Mouse (Mus musculus) embryonic facial prominence, embryonic 11.5 days (tissue): ENCODE results near the gene Utp11. TPM values are rescaled to one million over a fixed set of nuclear protein-coding genes. Genes with fewer than 3 reads are reported as not detected.

Experiments used
- ATAC-seq: fragments of 200-750 bp; cut with Nextera tagmentation; replicated peaks from 2 replicates; pipeline ENCODE4 v1.8.0; 2017; ENCODE audit warnings: low read depth; ENCODE audit not compliant: insufficient number of reproducible peaks, low FRiP score, low TSS enrichment
- DNase-seq: peaks from one replicate; pipeline ENCODE4 v3.0.0-alpha.2; 2015; ENCODE audit warnings: low spot score
- H3K27ac ChIP-seq: fragments of 300-500 bp; sonication (generic); replicated peaks from 2 replicates; pipeline ENCODE4 v1.5.1; 2014; ENCODE audit warnings: mild to moderate bottlenecking, low read depth, low read length, control low read depth
- H3K27me3 ChIP-seq: fragments of 300-500 bp; sonication (generic); 2 replicates; pipeline ENCODE4 v1.6.1; 2014; ENCODE audit warnings: mild to moderate bottlenecking, low read length, moderate library complexity, mixed read lengths; ENCODE audit not compliant: control insufficient read depth, insufficient read depth
- H3K36me3 ChIP-seq: fragments of 300-500 bp; sonication (generic); replicated peaks from 2 replicates; pipeline ENCODE4 v1.6.1; 2014; ENCODE audit warnings: low read depth, mild to moderate bottlenecking, low read length, moderate library complexity, mixed read lengths; ENCODE audit not compliant: control insufficient read depth, insufficient read depth
- H3K4me1 ChIP-seq: fragments of 300-500 bp; sonication (generic); 2 replicates; pipeline ENCODE4 v1.6.1; 2014; ENCODE audit warnings: low read length, mixed read lengths; ENCODE audit not compliant: control insufficient read depth, insufficient read depth
- H3K4me2 ChIP-seq: fragments of 300-500 bp; sonication (generic); 2 replicates; pipeline ENCODE4 v1.6.1; 2014; ENCODE audit warnings: low read depth, mild to moderate bottlenecking, control low read depth, low read length, moderate library complexity
- H3K4me3 ChIP-seq: fragments of 300-500 bp; sonication (generic); 2 replicates; pipeline ENCODE4 v1.5.1; 2014; ENCODE audit warnings: low read depth, low read length, control low read depth
- H3K9ac ChIP-seq: fragments of 300-500 bp; sonication (generic); replicated peaks from 2 replicates; pipeline ENCODE4 v1.6.1; 2014; ENCODE audit warnings: mild to moderate bottlenecking, control low read depth, low read length
- H3K9me3 ChIP-seq: fragments of 300-500 bp; sonication (generic); replicated peaks from 2 replicates; pipeline ENCODE4 v1.6.1; 2016; ENCODE audit warnings: mild to moderate bottlenecking, low read length, inconsistent platforms, mixed read lengths; ENCODE audit not compliant: control insufficient read depth
- WGBS: fragments of 180-500 bp; shearing (Covaris S2); extraction: QIAGEN DNeasy Blood & Tissue Kit; methylation state at CpG from one replicate; pipeline ENCODE4 v1.1.7; 2014; 5-methylcytosine and 5-hydroxymethylcytosine counted together
- polyA plus RNA-seq: library from polyadenylated mRNA; unstranded; fragments of >200 nt; fragmentation: Nextera tagmentation; extraction: Ambion mirVana; gene quantifications from 2 replicates; pipeline ENCODE4 v1.2.1, GENCODE M21; 2014

Gene Utp11
- polyA plus RNA-seq, 1 experiment from 2014 or later, result 90.3 TPM

DNA sequence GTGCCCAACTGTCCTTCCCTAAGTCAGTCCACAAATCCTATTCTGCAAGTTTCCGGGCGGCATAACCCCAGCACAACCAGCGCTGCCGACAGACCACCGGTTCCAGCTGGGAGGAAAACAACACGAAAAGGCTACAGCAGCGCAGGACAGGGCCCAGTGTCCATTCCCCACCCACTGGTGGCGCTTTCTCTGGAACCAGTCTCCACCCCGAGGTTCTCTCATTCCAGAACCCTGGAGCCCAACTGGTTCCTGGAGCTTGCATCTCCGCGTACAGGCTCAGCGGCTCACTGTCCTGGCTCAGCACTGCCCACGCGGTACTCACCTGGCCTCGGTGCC lies 36.9 kb downstream of the Utp11 start, which contains the start of gene Pou3f1:
Gene Pou3f1 (plus strand): TSS at position 290 of the 336 bp plus-strand sequence.
- ATAC-seq, result peak; percentile 5; the same call in 1 of the 2 replicates
- no peak within 1 kb of the TSS for H3K27ac ChIP-seq
- H3K9ac ChIP-seq, result peak within 1 kb of the TSS; percentile 53
- no peaks in the 10 kb centered on the region for H3K9me3 ChIP-seq
- peak; percentile 18 for DNase-seq
- H3K4me1 ChIP-seq, result no peaks in the 10 kb centered on the region; the same call in 1 of the 2 replicates
- H3K36me3 ChIP-seq, result no peaks in the 10 kb centered on the region
- H3K27me3 ChIP-seq, result peaks cover 51% of the 10 kb centered on the region
- H3K4me3 ChIP-seq, result peak within 1 kb of the TSS; percentile 60
- WGBS, result under 1% methylated on average over 15 of the region's 15 CpGs
- peak within 1 kb of the TSS; percentile 99 for H3K4me2 ChIP-seq

DNA sequence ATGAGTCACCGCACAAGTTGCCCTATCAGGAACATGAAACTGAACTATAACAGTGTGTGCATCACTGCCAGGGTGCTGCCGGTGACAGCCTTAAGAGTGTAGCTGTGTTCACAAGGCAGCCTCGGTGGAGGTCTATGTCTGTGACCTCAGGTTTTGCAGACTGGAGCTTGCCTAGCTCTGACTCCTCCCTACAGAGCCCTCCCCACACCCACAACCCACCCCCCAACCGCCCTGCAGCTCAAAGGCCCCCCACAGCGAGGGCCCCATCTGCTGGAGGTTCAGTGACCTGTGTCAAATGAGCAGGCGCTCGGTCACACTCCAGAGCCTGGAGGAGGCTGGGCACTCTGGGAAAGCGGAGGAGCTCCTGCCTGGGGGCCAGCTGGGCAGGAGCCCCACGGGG lies 40.5 kb downstream of the Utp11 start:
- ATAC-seq, result no peak
- H3K36me3 ChIP-seq, result no peaks in the 10 kb centered on the region
- no peak overlapping the region for H3K27ac ChIP-seq
- H3K4me1 ChIP-seq, result no peaks in the 10 kb centered on the region; the same call in 1 of the 2 replicates
- no peak overlapping the region for H3K4me2 ChIP-seq
- H3K9ac ChIP-seq, result no peak overlapping the region
- H3K9me3 ChIP-seq, result no peaks in the 10 kb centered on the region
- no peak overlapping the region for H3K4me3 ChIP-seq
- 1% methylated on average over 9 of the region's 9 CpGs for WGBS
- peak; percentile 57 for DNase-seq
- peaks cover 26% of the 10 kb centered on the region for H3K27me3 ChIP-seq

DNA sequence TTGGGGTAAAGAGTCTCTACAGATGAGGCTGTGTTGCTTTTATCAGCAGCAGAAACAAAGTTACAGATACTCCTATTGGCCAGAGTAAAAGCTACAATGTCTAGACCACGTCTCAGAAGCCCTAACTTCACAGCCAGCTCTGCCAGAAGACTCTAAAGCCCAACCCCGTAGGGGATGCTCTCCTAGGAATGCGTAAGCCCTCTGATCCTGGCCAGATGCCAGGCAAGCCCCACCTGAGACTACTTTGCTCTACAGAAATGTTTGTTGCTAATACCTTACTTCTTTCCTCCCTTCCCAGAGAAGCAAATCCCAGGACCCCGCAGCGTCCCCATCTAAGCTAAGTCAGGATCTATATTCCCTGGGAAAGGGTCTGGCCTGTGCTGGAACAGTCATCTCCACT lies 45.5 kb downstream of the Utp11 start:
- DNase-seq (no peak), ATAC-seq (no peak)
- Histone ChIP-seq H3K27me3 (no peaks in the 10 kb centered on the region), H3K9me3 (no peaks in the 10 kb centered on the region), H3K36me3 (no peaks in the 10 kb centered on the region), H3K9ac (no peak overlapping the region), H3K4me2 (no peak overlapping the region), H3K27ac (no peak overlapping the region), H3K4me3 (no peak overlapping the region), H3K4me1 (peaks cover 4% of the 10 kb centered on the region; the same call in 1 of the 2 replicates)
- WGBS, result 40% methylated on average over 5 of the region's 5 CpGs

DNA sequence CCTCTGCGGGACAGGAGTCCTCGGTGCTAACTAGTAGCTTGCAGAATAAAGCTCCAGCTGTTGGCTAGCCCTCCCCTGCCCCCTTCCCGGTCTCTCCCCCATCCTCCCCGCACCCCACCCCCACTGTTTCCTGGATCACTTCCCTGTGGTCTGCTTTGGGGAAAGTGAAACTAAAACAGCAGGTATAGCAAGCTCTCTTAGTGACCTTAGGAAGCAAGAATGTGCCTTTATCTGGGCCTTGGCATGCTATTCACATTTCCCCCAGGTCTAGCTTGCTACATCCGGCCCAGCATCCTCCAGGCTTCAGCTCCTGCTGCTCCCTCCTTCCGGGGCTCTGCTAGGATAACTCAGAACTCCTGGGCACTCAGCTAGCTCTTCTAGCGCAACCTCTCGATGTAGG lies 46.8 kb downstream of the Utp11 start:
- Histone ChIP-seq H3K4me2 (peak overlapping the region; percentile 13), H3K4me3 (no peak overlapping the region), H3K9me3 (no peaks in the 10 kb centered on the region), H3K27me3 (no peaks in the 10 kb centered on the region), H3K9ac (no peak overlapping the region), H3K27ac (peak overlapping the region; percentile 41; the same call in 1 of the 2 replicates), H3K36me3 (no peaks in the 10 kb centered on the region), H3K4me1 (peaks cover 4% of the 10 kb centered on the region; the same call in 1 of the 2 replicates)
- ATAC-seq (no peak; the same call in 1 of the 2 replicates), DNase-seq (peak; percentile 26)
- WGBS, result 13% methylated on average over 8 of the region's 8 CpGs

DNA sequence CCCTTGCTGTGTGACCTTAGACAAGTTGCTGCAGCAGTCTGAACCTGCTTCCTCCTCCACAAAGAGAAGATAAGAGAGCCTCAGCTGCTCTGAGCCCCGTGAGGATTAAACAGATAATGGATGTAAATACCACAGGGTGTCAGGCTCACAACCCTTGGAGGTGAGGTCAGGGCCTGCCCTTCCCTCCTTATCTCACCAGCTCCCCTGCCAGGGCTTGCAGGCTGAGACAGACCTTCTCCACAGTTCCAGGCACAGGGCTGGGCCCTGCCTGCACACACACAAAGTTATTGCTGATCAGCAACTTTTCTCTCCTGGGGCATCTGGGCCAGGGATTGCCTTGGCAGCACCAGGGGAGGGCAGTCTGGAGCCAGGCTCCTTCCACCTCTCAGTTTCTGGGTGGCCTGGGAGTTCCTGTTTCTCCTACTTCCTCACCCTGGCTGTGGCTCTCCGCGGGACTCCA lies 48.4 kb downstream of the Utp11 start:
- Histone ChIP-seq H3K4me3 (no peak overlapping the region), H3K27me3 (no peaks in the 10 kb centered on the region), H3K9ac (no peak overlapping the region), H3K36me3 (no peaks in the 10 kb centered on the region), H3K9me3 (no peaks in the 10 kb centered on the region), H3K4me2 (no peak overlapping the region), H3K27ac (no peak overlapping the region), H3K4me1 (peaks cover 4% of the 10 kb centered on the region; the same call in 1 of the 2 replicates)
- ATAC-seq (no peak), DNase-seq (no peak)
- whole genome bisulfite sequencing, result 17% methylated on average over 3 of the region's 3 CpGs

DNA sequence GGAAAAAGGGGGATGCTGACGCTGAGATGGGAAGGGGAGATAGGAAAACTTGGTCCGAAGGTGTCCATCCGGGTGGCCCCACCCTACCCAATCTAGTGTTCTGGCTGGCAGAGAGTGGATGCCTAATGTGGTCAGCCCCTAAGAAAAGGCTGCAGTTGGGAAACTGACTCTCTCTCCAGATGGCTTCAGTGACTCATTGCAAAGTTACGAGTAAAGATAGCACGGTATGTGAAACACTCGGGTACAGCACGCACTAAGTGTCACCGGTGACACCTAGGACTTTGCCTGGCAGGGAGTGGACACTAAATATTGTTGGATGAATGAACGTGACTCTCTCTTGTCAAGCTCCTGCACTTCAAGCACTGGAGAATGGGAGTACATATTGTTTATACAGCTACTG lies 49.5 kb downstream of the Utp11 start:
- Histone ChIP-seq H3K4me1 (peaks cover 4% of the 10 kb centered on the region; the same call in 1 of the 2 replicates), H3K4me3 (no peak overlapping the region), H3K27me3 (no peaks in the 10 kb centered on the region), H3K9ac (no peak overlapping the region), H3K36me3 (no peaks in the 10 kb centered on the region), H3K27ac (no peak overlapping the region), H3K4me2 (no peak overlapping the region), H3K9me3 (no peaks in the 10 kb centered on the region)
- 84% methylated on average over 9 of the region's 9 CpGs for WGBS
- ATAC-seq, result no peak
- DNase-seq, result no peak

DNA sequence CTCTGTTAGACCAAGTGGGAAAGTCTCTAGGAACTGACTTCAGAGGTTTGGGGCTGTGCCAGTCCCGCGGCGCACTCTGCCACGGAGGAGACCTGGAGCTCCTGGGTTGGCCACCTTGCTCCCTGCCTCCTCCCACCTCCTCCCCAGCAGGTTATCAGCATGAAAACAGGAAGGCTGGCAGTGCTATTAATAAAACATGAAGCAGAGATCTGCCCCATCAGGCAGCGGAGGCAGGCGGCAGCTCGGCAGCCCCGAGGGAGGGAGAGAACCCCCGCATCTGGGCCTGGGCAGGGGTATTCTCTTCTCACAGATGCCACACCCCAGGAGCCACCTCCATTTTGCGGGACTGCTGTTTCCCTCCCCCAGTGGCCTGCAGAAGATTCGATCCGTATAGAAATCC lies 53.7 kb downstream of the Utp11 start:
- ATAC-seq (no peak), DNase-seq (no peak)
- no peak overlapping the region for H3K4me3 ChIP-seq
- H3K9ac ChIP-seq, result no peak overlapping the region
- no peaks in the 10 kb centered on the region for H3K9me3 ChIP-seq
- no peaks in the 10 kb centered on the region for H3K27me3 ChIP-seq
- H3K4me2 ChIP-seq, result no peak overlapping the region
- H3K36me3 ChIP-seq, result no peaks in the 10 kb centered on the region
- H3K4me1 ChIP-seq, result no peaks in the 10 kb centered on the region
- 30% methylated on average over 12 of the region's 12 CpGs for WGBS
- H3K27ac ChIP-seq, result no peak overlapping the region

DNA sequence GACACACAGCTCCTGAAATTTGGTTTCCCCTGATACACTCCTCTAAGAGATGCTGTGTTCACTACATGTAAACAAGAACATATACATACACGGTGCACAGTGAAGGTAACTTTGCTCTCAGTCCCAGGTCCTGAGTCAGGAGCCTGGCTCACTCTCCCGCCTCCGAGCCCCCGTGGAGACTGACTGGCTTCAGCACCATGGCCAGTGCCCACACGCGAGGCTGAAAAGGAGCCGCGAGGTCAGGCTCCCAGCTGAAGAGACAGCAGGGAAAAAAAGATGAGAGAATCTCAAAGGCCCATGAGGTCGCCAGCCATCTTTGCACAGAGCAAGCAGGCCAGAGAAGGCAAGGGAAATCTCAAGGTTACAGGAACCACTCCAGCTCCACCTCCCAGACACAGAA lies 60.1 kb downstream of the Utp11 start:
- ATAC-seq (no peak), DNase-seq (peak; percentile 81)

More for the DNA sequence above, 60.1 kb downstream of the Utp11 start:
- 3% methylated on average over 9 of the region's 9 CpGs for WGBS
- no peaks in the 10 kb centered on the region for H3K27me3 ChIP-seq
- H3K9me3 ChIP-seq, result no peaks in the 10 kb centered on the region
- no peak overlapping the region for H3K4me3 ChIP-seq
- no peak overlapping the region for H3K9ac ChIP-seq
- no peak overlapping the region for H3K4me2 ChIP-seq
- H3K36me3 ChIP-seq, result no peaks in the 10 kb centered on the region
- H3K4me1 ChIP-seq, result no peaks in the 10 kb centered on the region
- no peak overlapping the region for H3K27ac ChIP-seq
